Mouse (Mus musculus): ENCODE data around the gene Ptprn2. TPM values are rescaled to one million over a fixed set of nuclear protein-coding genes. Genes with fewer than 3 reads are reported as not detected.
A peak's percentile ranks its signal among the peaks of the same experiment; 100 is the strongest.

Gene Ptprn2
- total RNA-seq, 2 experiments from 2014 or later: 296 to 297 TPM

GRCm38 (mm10) chr12:116873866-116874585 lies 388.5 kb downstream of the Ptprn2 start:
- DNase-seq (ENCODE audit: low spot score in 2 of 2): no peak

- no peak for DNase-seq (ENCODE audit: low spot score in 2 of 2)
Measured at GRCm38 (mm10) chr12:116887496-116888281, 402.2 kb downstream of the Ptprn2 start.

- no peak for DNase-seq (ENCODE audit: low spot score in 2 of 2)
Measured at GRCm38 (mm10) chr12:116888856-116889255, 403.3 kb downstream of the Ptprn2 start.

- no peak for DNase-seq (ENCODE audit: low spot score in 2 of 2)
Measured at GRCm38 (mm10) chr12:116892584-116892983, 407.1 kb downstream of the Ptprn2 start.

DNA sequence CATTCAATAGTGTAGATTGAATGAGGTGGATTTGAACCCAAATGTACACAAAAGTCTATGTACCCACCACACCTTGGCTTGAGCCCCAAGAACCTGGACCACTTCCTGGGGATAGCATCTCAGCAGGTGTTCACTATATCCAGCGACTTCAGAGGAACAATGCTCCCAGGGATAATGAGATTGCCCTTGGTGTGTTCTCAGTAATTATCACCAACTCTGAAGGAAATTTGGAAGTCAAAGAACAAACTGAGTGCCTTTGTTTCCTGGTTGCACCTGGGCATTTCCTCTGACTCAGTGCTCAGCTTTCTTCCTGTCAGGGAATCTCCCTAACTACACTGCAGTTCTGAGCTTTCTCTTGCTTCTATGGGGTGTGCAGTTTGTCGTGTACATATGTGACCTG lies 411.1 kb downstream of the Ptprn2 start:
- no peak for DNase-seq (ENCODE audit: low spot score in 2 of 2)

DNA sequence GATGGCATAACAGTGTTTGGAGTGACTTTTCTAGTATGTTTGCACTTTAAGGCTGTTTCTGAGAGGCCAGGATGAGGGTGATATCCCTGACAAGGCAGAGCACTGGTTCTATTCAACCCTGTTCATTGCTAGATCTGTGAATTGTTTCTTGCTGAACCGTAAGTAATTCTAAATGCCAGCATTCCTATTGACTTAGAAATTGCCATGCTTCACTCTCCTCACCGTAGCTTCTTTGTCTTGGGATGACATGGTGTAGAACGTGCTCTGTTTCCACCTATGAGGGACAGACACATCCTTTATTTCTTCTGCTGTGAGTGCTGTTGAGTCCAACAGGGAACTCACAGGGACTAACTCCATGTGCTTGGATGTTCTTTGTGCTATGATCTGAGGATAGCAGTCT lies 416.3 kb downstream of the Ptprn2 start:
- no peak for DNase-seq (ENCODE audit: low spot score in 2 of 2)

DNA sequence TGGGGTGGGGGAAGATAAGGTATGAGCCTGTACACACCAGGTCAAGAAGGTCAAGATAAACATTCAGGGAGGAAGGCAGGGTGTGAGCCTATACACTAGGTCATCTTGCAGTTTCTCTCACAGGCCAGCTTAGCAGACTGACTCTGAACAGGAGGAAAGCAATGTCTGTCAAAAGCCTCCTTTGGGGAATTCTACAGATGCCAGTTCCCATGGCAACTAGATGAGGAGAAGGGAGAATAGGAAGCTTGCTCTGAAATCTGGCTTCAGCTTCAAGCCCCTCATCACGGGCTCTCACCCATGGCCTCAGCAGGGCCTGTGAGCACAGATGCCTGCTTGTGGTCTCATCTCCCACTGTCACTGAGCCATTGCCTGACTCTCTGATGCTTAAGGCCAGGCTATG lies 421.9 kb downstream of the Ptprn2 start:
- peak in 1 of 2 experiments; percentile 50 for DNase-seq (ENCODE audit: low spot score in 2 of 2)

DNA sequence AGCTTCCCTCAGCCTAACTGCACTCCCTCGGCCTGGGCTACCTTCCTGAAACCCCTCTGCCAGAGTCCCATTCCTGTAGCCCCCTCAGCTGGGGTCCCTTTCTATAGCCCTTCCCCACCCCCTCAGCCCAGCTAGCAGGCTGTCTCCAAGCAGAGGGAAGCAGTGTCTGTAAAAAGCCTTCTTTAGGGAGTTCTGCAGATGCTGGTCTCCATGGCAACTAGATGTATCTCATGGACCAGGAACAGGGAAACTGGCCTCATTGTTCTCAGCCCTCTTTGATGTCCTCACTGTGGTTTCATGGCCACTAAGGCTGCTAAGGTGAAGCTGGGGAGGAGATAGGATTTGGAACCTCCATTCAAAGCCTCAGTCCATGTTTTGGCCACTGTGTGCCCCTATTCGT lies 423.1 kb downstream of the Ptprn2 start:
- DNase-seq (ENCODE audit: low spot score in 2 of 2): peak in 1 of 2 experiments; percentile 53

DNA sequence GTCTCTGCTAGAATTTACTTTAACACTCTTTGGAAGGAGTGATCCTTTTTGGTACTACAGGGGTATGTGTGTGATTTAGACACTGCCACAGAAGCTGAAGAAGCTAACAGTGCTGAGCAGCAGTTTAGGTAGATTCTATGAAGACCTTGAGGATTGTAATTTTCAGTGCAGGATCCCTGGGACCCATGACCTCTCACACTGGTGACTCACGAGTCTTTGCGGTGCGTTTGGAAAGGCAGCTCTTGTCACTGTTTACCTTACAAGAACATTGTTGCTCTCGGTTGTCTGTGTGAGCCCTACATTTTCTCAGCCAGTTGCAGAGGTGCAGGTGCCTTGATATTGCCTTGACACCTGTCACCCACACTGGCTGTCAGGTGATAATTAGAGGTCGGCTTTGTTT lies 431.3 kb downstream of the Ptprn2 start:
- no peak for DNase-seq (ENCODE audit: low spot score in 2 of 2)

DNA sequence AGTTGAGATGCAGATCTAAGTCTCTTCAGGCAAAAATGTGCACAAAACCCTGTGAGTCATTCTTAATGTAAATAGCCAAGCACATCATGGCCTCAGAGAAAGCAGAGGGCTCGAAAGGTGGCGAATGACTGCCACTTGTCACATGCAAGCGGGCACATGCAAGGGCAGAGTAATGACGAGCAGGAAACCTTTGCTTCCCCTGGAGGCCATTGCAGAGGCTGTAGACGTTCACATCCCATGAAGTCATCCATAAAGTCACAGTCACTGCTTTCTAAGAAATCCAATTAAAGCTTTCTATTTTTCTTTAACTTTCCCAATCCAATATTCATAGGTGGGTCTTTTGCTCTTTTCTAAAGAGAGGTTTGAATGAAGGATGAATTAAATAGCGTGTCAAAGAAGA lies 433.7 kb downstream of the Ptprn2 start:
- DNase-seq (ENCODE audit: low spot score in 2 of 2): no peak

DNA sequence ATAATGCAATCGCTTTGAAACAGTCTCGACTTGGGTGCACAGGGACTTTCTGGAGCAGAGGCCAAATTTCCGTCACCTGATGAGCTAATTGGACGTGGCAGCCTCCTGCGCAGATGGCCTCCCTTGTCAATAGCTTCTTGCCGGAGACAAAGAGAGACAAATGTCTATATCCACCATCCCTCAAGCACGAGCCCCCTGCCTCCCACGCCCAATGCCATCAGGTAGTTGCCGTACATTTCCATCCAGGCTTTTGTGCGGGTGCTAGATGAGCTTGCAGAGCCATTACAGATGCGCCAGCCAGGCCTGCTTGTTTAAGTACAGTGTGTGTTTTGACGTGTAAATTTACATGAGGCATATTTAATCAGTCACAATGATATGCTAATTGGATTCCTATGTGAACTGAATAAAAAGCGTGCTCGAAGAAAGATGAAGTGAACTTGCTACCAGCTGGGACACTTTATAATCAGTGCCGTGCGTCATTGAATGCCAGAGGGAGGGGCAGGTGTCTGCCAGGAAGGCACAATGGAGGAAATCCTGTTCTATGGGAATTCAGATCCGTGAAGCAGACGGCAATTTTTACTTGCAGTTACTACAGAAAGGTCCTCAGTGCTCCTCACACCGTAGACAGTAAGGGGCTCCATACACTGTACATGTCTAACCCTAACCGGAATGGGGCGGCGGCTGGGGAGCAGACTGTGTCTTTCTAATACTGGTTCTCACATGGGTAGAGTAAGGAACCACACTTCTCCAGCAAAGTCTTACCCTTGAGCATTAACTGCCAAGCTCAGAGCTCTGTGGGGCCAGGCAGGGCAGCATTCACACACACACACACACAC lies 434.4 kb downstream of the Ptprn2 start:
- peak; percentile 52 to 66 for DNase-seq (ENCODE audit: low spot score in 2 of 2)

- no peak for DNase-seq (ENCODE audit: low spot score in 2 of 2)
Measured at GRCm38 (mm10) chr12:116927115-116927514, 441.6 kb downstream of the Ptprn2 start.

DNA sequence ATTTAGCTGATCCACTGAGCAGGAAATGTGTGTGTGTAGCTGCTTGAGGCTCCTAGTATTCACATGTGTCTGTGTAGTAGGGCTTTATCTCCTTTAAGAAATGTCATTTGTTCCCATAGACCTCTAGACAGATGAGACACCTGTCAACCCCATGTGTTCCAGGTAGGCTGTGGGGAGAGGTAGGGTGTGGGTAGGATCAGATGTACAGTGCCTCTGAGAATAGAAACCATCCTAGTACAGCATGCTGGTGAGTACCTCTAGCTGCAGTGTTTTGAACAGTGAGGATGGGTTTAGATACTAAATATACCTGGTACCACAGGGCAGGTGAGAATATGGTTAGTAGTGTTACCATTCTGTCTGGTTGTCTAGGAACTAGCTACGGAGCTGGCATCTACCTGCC lies 442.0 kb downstream of the Ptprn2 start:
- DNase-seq (ENCODE audit: low spot score in 2 of 2): no peak

GRCm38 (mm10) chr12:116938158-116938854 lies 452.8 kb downstream of the Ptprn2 start:
- peak in 1 of 2 experiments; percentile 69 for DNase-seq (ENCODE audit: low spot score in 2 of 2)

DNA sequence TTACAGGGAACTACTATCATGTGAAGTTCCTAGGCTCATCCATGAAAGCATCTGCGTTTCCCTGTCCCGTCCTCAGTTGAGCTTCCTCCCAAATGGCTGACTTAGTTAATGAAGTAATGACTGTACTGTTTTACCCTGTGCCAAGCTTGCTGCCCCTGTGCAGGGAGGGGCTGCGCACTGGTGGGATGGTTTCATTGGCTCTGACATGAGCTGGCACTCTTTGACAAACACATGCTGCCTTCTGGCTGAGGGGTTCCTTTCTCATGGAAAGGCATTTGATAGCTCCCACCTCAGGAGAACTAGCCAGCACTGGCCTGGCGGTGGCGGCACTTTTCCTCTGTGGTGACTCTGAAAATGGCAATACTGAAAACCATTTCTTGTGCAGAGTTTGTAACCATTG lies 458.4 kb downstream of the Ptprn2 start:
- DNase-seq (ENCODE audit: low spot score in 2 of 2): no peak

DNA sequence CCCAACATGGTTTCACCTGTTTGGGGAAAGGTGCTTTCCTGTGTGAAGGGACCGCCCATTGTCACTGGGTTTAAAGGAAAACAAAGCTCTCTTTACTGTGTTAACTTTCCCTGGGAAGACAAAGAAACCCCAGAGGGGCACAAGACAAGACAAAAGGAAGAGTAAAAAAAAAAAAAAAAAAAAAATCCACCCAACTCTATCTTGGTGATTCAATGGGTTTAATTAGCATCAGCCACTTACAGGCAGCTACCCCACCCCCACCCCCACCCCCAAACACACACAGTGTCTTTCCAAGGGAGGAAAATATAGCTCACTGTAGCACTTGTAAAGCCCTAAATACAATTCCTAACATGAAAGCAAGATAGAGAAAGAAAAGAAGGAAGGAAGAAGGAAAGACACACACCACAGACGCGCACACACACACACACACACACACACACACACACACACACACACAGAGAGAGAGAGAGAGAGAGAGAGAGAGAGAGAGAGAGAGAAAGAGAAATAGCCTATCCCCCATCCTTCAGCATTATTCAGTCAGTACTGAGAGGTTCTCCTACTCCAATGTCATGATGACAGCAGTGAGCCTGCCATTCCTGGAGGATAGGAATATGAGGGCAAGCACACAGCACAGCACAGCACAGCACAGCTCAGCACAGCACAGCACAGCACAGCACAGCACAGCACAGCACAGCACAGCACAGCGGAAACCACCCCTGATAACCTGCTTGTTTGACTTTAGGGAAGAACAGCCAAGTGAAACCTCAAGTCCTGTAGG lies 462.8 kb downstream of the Ptprn2 start:
- no peak for DNase-seq (ENCODE audit: low spot score in 2 of 2)

DNA sequence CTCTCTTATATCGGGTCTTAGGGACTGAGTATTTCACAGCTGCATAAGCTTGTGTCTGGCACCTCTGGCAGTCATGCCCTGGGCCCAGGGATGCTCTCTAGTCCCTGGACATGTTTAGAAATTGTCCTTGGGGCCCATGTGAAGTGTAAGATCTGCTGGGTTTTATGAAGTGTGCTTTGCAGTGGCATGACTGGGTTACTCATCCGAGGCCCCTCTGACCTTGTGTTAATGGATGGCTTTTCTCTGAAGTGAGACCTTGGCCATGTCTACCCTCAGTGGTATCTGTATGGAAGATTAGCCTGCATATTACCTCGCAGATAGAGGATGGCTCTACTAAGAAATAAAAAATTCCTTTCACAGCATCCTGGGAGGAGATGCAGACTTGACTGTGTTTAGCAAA lies 464.2 kb downstream of the Ptprn2 start:
- DNase-seq (ENCODE audit: low spot score in 2 of 2): no peak

GRCm38 (mm10) chr12:116952452-116953205 lies 467.1 kb downstream of the Ptprn2 start:
- DNase-seq (ENCODE audit: low spot score in 2 of 2): no peak

GRCm38 (mm10) chr12:116959164-116959563 lies 473.6 kb downstream of the Ptprn2 start:
- no peak for DNase-seq (ENCODE audit: low spot score in 2 of 2)

GRCm38 (mm10) chr12:116963906-116964305 lies 478.4 kb downstream of the Ptprn2 start:
- DNase-seq (ENCODE audit: low spot score in 2 of 2): no peak

Data from layer of hippocampus, adult 18-20 months (tissue).